Mouse (Mus musculus) lung, postnatal 0 days (tissue): Measurements from ENCODE around the gene Gm9639. TPM values are rescaled to one million over a fixed set of nuclear protein-coding genes. Genes with fewer than 3 reads are reported as not detected.
"Not testable (repeated sequence)": the region's sequence is repeated elsewhere in the genome, so short reads cannot be mapped to it uniquely, and the experiment has no call there.

Experiments used
- ATAC-seq: fragments of 200-750 bp; cut with Nextera tagmentation; 2 replicates; pipeline ENCODE4 v1.8.0; 2017; ENCODE audit warnings: moderate library complexity
- DNase-seq: peaks from one replicate; pipeline ENCODE4 v3.0.0-alpha.2; 2016; ENCODE audit warnings: low spot score
- H3K27ac ChIP-seq: fragments of 300-500 bp; sonication (generic); 2 replicates; pipeline ENCODE4 v1.5.1; 2014; ENCODE audit warnings: antibody characterized with exemption, mild to moderate bottlenecking, low read length, mixed read lengths
- H3K27me3 ChIP-seq: fragments of 300-500 bp; sonication (generic); replicated peaks from 2 replicates; pipeline ENCODE4 v1.6.1; 2014; ENCODE audit warnings: low read length, mixed read lengths; ENCODE audit not compliant: insufficient read depth
- H3K36me3 ChIP-seq: fragments of 300-500 bp; sonication (generic); 2 replicates; pipeline ENCODE4 v1.6.1; 2014; ENCODE audit warnings: low read length, mixed read lengths; ENCODE audit not compliant: insufficient read depth
- H3K4me1 ChIP-seq: fragments of 300-500 bp; sonication (generic); 2 replicates; pipeline ENCODE4 v1.6.1; 2014; ENCODE audit warnings: antibody characterized with exemption, low read depth, low read length, mixed read lengths; ENCODE audit not compliant: insufficient read depth
- H3K4me2 ChIP-seq: fragments of 300-500 bp; sonication (generic); replicated peaks from 2 replicates; pipeline ENCODE4 v1.6.1; 2014; ENCODE audit warnings: low read depth, mild to moderate bottlenecking, low read length, moderate library complexity, mixed read lengths
- H3K4me3 ChIP-seq: fragments of 300-500 bp; sonication (generic); 2 replicates; pipeline ENCODE4 v1.5.1; 2014; ENCODE audit warnings: low read depth, low read length
- H3K9ac ChIP-seq: fragments of 300-500 bp; sonication (generic); replicated peaks from 2 replicates; pipeline ENCODE4 v1.6.1; 2014; ENCODE audit warnings: low read depth, mild to moderate bottlenecking
- H3K9me3 ChIP-seq: fragments of 300-500 bp; sonication (generic); 2 replicates; pipeline ENCODE4 v1.6.1; 2016; ENCODE audit warnings: low read length, mixed read lengths
- CTCF ChIP-seq: IDR thresholded peaks from 2 replicates; pipeline ENCODE4 v1.5.1; 2016; ENCODE audit warnings: antibody characterized with exemption, mild to moderate bottlenecking
- EP300 ChIP-seq: IDR thresholded peaks from 2 replicates; pipeline ENCODE4 v1.6.1; 2016; ENCODE audit warnings: antibody characterized with exemption, mild to moderate bottlenecking, control low read depth
- WGBS: fragments of 180-500 bp; shearing (Covaris S2); extraction: QIAGEN DNeasy Blood & Tissue Kit; methylation state at CpG from one replicate; pipeline ENCODE4 v1.1.7; 2014; 5-methylcytosine and 5-hydroxymethylcytosine counted together
- polyA plus RNA-seq: library from polyadenylated mRNA; unstranded; fragments of >200 nt; fragmentation: Nextera tagmentation; extraction: Ambion mirVana; gene quantifications from 2 replicates; pipeline ENCODE4 v1.2.1, GENCODE M21; 2015

Gene Gm9639
- polyA plus RNA-seq, 1 experiment from 2014 or later: not detected

GRCm38 (mm10) chr10:77769727-77770126 is 25.1 kb downstream of the Gm9639 start:
- WGBS: 82% methylated on average over 1 of the region's 1 CpGs
- Histone ChIP-seq H3K4me3 (no peak overlapping the region), H3K4me1 (no peaks in the 10 kb centered on the region), H3K27ac (no peak overlapping the region), H3K9me3 (no peaks in the 10 kb centered on the region), H3K4me2 (no peak overlapping the region), H3K9ac (no peak overlapping the region), H3K36me3 (no peaks in the 10 kb centered on the region), H3K27me3 (no peaks in the 10 kb centered on the region)
- no peak for ATAC-seq
- DNase-seq: no peak
- TF ChIP-seq EP300 (no peak), CTCF (no peak)

DNA sequence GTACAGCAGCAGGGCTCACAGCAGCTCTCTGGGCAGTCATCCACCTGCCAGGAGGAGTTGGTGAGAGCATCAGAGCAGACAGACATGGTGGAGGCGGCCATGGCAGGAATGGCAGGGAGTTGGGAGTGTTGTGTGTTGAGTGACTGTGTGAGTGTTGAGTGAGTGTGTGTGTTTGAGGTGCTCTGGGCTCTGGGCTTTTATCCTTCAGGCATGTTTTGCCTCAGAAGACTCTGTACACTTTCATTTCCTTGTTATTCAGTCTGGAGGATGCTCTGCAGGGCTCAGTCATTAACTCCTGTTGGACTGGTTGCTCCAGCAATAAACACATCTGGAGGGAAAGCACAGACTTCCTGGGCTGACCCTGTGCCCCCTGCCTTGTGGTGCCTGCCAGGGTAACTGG is 35.3 kb downstream of the Gm9639 start, which contains the start of gene Gm3233:
Gm3233 (minus strand) TSS at position 101 of the 400 bp plus-strand sequence.
- not testable (repeated sequence) for H3K9me3 ChIP-seq, H3K9ac ChIP-seq, ATAC-seq, H3K36me3 ChIP-seq, H3K27me3 ChIP-seq, H3K4me1 ChIP-seq, H3K27ac ChIP-seq, H3K4me3 ChIP-seq, DNase-seq, H3K4me2 ChIP-seq
- WGBS: no CpG with 5 or more reads among the region's 1 CpGs

- no peak overlapping the region for H3K4me3 ChIP-seq
- no peaks in the 10 kb centered on the region for H3K9me3 ChIP-seq
Observed at GRCm38 (mm10) chr10:77753448-77753847, 41.4 kb downstream of the Gm9639 start.

GRCm38 (mm10) chr10:77752312-77752711 is 42.6 kb downstream of the Gm9639 start:
- not testable (repeated sequence) for H3K4me2 ChIP-seq, DNase-seq, H3K36me3 ChIP-seq, H3K4me3 ChIP-seq, H3K4me1 ChIP-seq, H3K27me3 ChIP-seq, H3K9ac ChIP-seq, H3K27ac ChIP-seq, ATAC-seq, H3K9me3 ChIP-seq
- WGBS: 64% methylated on average over 3 of the region's 3 CpGs
- TF ChIP-seq CTCF: peak; percentile 27

More at GRCm38 (mm10) chr10:77753448-77753847, 41.4 kb downstream of the Gm9639 start:
- TF ChIP-seq CTCF (peak; percentile 28; the same call in 1 of the 2 replicates), EP300 (no peak)
- DNase-seq (no peak), ATAC-seq (no peak)
- no peaks in the 10 kb centered on the region for H3K36me3 ChIP-seq
- H3K4me2 ChIP-seq: no peak overlapping the region
- H3K4me1 ChIP-seq: no peaks in the 10 kb centered on the region
- H3K27me3 ChIP-seq: no peaks in the 10 kb centered on the region
- H3K27ac ChIP-seq: no peak overlapping the region
- no peak overlapping the region for H3K9ac ChIP-seq

DNA sequence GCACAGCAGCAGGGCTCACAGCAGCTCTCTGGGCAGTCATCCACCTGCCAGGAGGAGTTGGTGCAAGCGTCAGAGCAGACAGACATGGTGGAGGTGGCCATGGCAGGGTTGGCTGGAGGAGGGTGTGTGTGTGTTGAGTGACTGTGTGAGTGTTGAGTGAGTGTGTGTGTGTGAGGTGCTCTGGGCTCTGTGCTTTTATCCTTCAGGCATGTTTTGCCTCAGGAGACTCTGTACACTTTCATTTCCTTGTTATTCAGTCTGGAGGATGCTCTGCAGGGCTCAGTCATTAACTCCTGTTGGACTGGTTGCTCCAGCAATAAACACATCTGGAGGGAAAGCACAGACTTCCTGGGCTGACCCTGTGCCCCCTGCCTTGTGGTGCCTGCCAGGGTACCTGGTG is 43.6 kb downstream of the Gm9639 start, which contains the start of gene Gm9736:
Gm9736 (minus strand) TSS at position 101 of the 400 bp plus-strand sequence.
- 67% methylated on average over 1 of the region's 1 CpGs for WGBS

DNA sequence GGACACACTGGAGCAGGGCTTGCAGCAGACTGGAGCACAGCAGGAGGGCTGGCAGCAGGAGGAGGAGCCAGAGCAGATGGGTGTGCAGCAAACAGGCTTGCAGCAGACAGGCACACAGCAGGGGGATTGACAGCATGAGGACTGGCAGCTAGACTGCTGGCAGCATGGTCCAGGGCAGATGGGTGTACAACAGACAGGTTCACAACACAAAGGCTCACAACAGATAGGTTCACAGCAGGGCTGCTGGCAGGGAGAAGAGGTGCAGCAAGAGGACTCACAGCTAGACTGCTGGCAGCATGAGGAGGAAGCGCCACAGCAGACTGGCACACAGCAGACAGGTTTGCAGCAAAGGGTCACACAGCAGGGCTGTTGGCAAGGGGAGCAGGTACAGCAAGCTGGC is 44.2 kb downstream of the Gm9639 start:
- H3K4me1 ChIP-seq, H3K36me3 ChIP-seq, DNase-seq, H3K4me3 ChIP-seq, H3K27ac ChIP-seq, H3K27me3 ChIP-seq, H3K4me2 ChIP-seq, H3K9me3 ChIP-seq, ATAC-seq, H3K9ac ChIP-seq: not testable (repeated sequence)
- 82% methylated on average over 1 of the region's 1 CpGs for WGBS

More for the DNA sequence above, 43.6 kb downstream of the Gm9639 start, which contains the start of gene Gm9736:
- not testable (repeated sequence) for H3K27me3 ChIP-seq, H3K36me3 ChIP-seq, H3K4me3 ChIP-seq, ATAC-seq, H3K4me2 ChIP-seq, DNase-seq, H3K9ac ChIP-seq, H3K9me3 ChIP-seq, H3K27ac ChIP-seq, H3K4me1 ChIP-seq

Other genes with a start within 250 kb of the Gm9639 start
- 189 and 207 TPM in 2 replicates for gene Pttg1ip, start 213.4 kb downstream of the Gm9639 start, polyA plus RNA-seq
- gene Sumo3, start 189.0 kb downstream of the Gm9639 start, polyA plus RNA-seq: 185 and 209 TPM in 2 replicates
- gene Gm49325, start 188.9 kb downstream of the Gm9639 start, polyA plus RNA-seq: 4.9 and 6.4 TPM in 2 replicates
- gene Ube2g2, start 172.8 kb downstream of the Gm9639 start, polyA plus RNA-seq: 59.8 and 65.6 TPM in 2 replicates
- 0.12 and 0.13 TPM in 2 replicates for gene Tspear, start 108.5 kb downstream of the Gm9639 start, polyA plus RNA-seq
- not detected in 2 replicates for gene Gm19402, start 104.3 kb downstream of the Gm9639 start, polyA plus RNA-seq
- not detected in 2 replicates for gene Gm9508, start 97.8 kb downstream of the Gm9639 start, polyA plus RNA-seq
- gene Gm10272, start 88.5 kb downstream of the Gm9639 start, polyA plus RNA-seq: not detected in 2 replicates
- gene Gm10024, start 83.6 kb downstream of the Gm9639 start, polyA plus RNA-seq: not detected in 2 replicates
- not detected in 2 replicates for gene Gm10142, start 79.3 kb downstream of the Gm9639 start, polyA plus RNA-seq
- not detected in 2 replicates for gene Krtap12-1, start 74.5 kb downstream of the Gm9639 start, polyA plus RNA-seq
- gene Gm10100, start 68.6 kb downstream of the Gm9639 start, polyA plus RNA-seq: not detected in 2 replicates
- not detected in 2 replicates for gene Gm18596, start 52.4 kb downstream of the Gm9639 start, polyA plus RNA-seq
- gene Gm9736, start 43.7 kb downstream of the Gm9639 start, polyA plus RNA-seq: not detected in 2 replicates
- not detected in 2 replicates for gene Gm3233, start 35.4 kb downstream of the Gm9639 start, polyA plus RNA-seq
- gene Gm3238, start 23.8 kb downstream of the Gm9639 start, polyA plus RNA-seq: not detected in 2 replicates
- not detected in 2 replicates for gene Gm7138, start 18.1 kb downstream of the Gm9639 start, polyA plus RNA-seq
- not detected in 2 replicates for gene Gm3250, start 12.5 kb downstream of the Gm9639 start, polyA plus RNA-seq
- not detected in 2 replicates for gene Gm7137, start 6.9 kb downstream of the Gm9639 start, polyA plus RNA-seq
- gene Gm19668, start 4.1 kb upstream of the Gm9639 start, polyA plus RNA-seq: not detected in 2 replicates
- not detected in 2 replicates for gene Gm9507, start 16.8 kb upstream of the Gm9639 start, polyA plus RNA-seq
- not detected in 2 replicates for gene Gm2696, start 19.6 kb upstream of the Gm9639 start, polyA plus RNA-seq
- not detected in 2 replicates for gene Krtap10-4, start 32.0 kb upstream of the Gm9639 start, polyA plus RNA-seq
- not detected in 2 replicates for gene Krtap10-10, start 40.9 kb upstream of the Gm9639 start, polyA plus RNA-seq
- not detected in 2 replicates for gene Gm36176, start 51.7 kb upstream of the Gm9639 start, polyA plus RNA-seq
- gene Gm10318, start 57.8 kb upstream of the Gm9639 start, polyA plus RNA-seq: not detected in 2 replicates
- not detected in 2 replicates for gene Gm3285, start 66.9 kb upstream of the Gm9639 start, polyA plus RNA-seq
- 1.2 and 1.6 TPM in 2 replicates for gene Lrrc3, start 107.5 kb upstream of the Gm9639 start, polyA plus RNA-seq
- 0.52 and 0.74 TPM in 2 replicates for gene Trpm2, start 175.5 kb upstream of the Gm9639 start, polyA plus RNA-seq
- 15.1 and 16.8 TPM in 2 replicates for gene 1810043G02Rik, start 183.4 kb upstream of the Gm9639 start, polyA plus RNA-seq
- 35.6 and 40.0 TPM in 2 replicates for gene Pfkl, start 215.0 kb upstream of the Gm9639 start, polyA plus RNA-seq
- 0.36 TPM in 1 of 2 replicates, not detected in the other for gene Dnmt3l, start 246.9 kb upstream of the Gm9639 start, polyA plus RNA-seq
- not detected in 2 replicates for gene Aire, start 248.5 kb upstream of the Gm9639 start, polyA plus RNA-seq